Mouse (Mus musculus): ENCODE data around the gene Mustn1.

GRCm38 (mm10) chr14:30899972-30900371 lies 21.0 kb downstream of the Mustn1 start:
- TF ChIP-seq CTCF (conservative IDR thresholded peaks at IDR 0.05; ENCODE audit: insufficient read depth, insufficient read length, low read depth, low read length): no peak
- TF ChIP-seq POLR2A (IDR thresholded peaks at IDR 0.05; ENCODE audit: low read depth, low read length): no peak

All from kidney, adult 2 months (tissue).